Mouse (Mus musculus) stomach, embryonic 14.5 days (tissue): Measurements from ENCODE around the gene Adk. TPM values are rescaled to one million over a fixed set of nuclear protein-coding genes. Genes with fewer than 3 reads are reported as not detected.

Experiments
- ATAC-seq: fragments of 200-750 bp; cut with Nextera tagmentation; 2 replicates; pipeline ENCODE4 v1.8.0; 2017; ENCODE audit warnings: low read depth, moderate TSS enrichment; ENCODE audit not compliant: insufficient number of reproducible peaks, insufficient read depth, low FRiP score
- H3K27ac ChIP-seq: fragments of 300-500 bp; sonication (generic); 2 replicates; pipeline ENCODE4 v1.5.1; 2014; ENCODE audit warnings: mild to moderate bottlenecking, low read length, moderate library complexity, mixed read lengths
- H3K27me3 ChIP-seq: fragments of 300-500 bp; sonication (generic); 2 replicates; pipeline ENCODE4 v1.6.1; 2014; ENCODE audit warnings: low read length, control low read depth, mixed read lengths; ENCODE audit not compliant: control insufficient read depth, insufficient read depth
- H3K36me3 ChIP-seq: fragments of 300-500 bp; sonication (generic); 2 replicates; pipeline ENCODE4 v1.6.1; 2014; ENCODE audit warnings: mild to moderate bottlenecking, control low read depth, low read length, moderate library complexity, mixed read lengths; ENCODE audit not compliant: control insufficient read depth, insufficient read depth
- H3K4me1 ChIP-seq: fragments of 300-500 bp; sonication (generic); 2 replicates; pipeline ENCODE4 v1.6.1; 2014; ENCODE audit warnings: low read length, control low read depth, mixed read lengths; ENCODE audit not compliant: control insufficient read depth, insufficient read depth
- H3K4me2 ChIP-seq: fragments of 300-500 bp; sonication (generic); replicated peaks from 2 replicates; pipeline ENCODE4 v1.6.1; 2014; ENCODE audit warnings: low read depth, low read length, control low read depth
- H3K4me3 ChIP-seq: fragments of 300-500 bp; sonication (generic); 2 replicates; pipeline ENCODE4 v1.5.1; 2014; ENCODE audit warnings: low read depth, low read length, control low read depth
- H3K9ac ChIP-seq: fragments of 300-500 bp; sonication (generic); replicated peaks from 2 replicates; pipeline ENCODE4 v1.6.1; 2014; ENCODE audit warnings: low read depth, mild to moderate bottlenecking, control low read depth, low read length, moderate library complexity, mixed read lengths
- H3K9me3 ChIP-seq: fragments of 300-500 bp; sonication (generic); 2 replicates; pipeline ENCODE4 v1.6.1; 2016; ENCODE audit warnings: low read depth, low read length, control low read depth; ENCODE audit not compliant: control insufficient read depth
- WGBS: fragments of 180-500 bp; shearing (Covaris S2); extraction: QIAGEN DNeasy Blood & Tissue Kit; methylation state at CpG from one replicate; pipeline ENCODE4 v1.1.7; 2014; 5-methylcytosine and 5-hydroxymethylcytosine counted together
- polyA plus RNA-seq: library from polyadenylated mRNA; unstranded; fragments of >200 nt; fragmentation: Nextera tagmentation; extraction: Ambion mirVana; gene quantifications from 2 replicates; pipeline ENCODE4 v1.2.1, GENCODE M21; 2014

Gene Adk
- polyA plus RNA-seq, 1 experiment from 2014 or later = 139 TPM

DNA sequence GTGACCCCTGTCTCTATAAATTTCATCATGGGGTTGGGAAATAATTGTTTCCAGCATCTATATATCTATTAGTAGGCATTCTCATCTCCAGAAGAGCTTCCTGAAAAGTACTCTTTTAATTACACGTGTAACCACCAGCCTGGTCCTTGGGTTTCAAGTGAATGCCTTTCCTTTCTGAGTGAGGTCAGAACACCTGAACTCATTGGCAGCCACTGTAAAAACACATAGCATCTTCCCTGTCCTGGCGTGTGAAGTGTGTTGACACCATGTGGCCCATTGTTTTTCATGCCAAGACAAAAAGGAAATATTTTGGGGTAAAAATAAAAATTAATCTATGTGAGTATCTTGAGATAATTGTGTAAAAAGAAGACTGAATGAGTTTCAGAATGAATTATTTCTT lies 316.2 kb downstream of the Adk start:
- 0 out of 2 replicates have a peak, but pooled peaks cover 3% of the 10 kb centered on the region for H3K4me1 ChIP-seq
- H3K27me3 ChIP-seq = no peaks in the 10 kb centered on the region
- H3K27ac ChIP-seq = no peak overlapping the region
- no peak overlapping the region for H3K4me2 ChIP-seq
- H3K9ac ChIP-seq = no peak overlapping the region
- WGBS = 59% methylated on average over 2 of the region's 2 CpGs
- no peak overlapping the region for H3K4me3 ChIP-seq
- no peak for ATAC-seq
- H3K9me3 ChIP-seq = no peaks in the 10 kb centered on the region
- no peaks in the 10 kb centered on the region for H3K36me3 ChIP-seq

- H3K27me3 ChIP-seq = no peaks in the 10 kb centered on the region
- H3K9ac ChIP-seq = no peak overlapping the region
- no peak overlapping the region for H3K4me2 ChIP-seq
- no peaks in the 10 kb centered on the region for H3K9me3 ChIP-seq
- no peak overlapping the region for H3K27ac ChIP-seq
- ATAC-seq = peak; percentile 86
- H3K36me3 ChIP-seq = no peaks in the 10 kb centered on the region
- no peak overlapping the region for H3K4me3 ChIP-seq
- WGBS = 5% methylated on average over 5 of the region's 5 CpGs
- 0 out of 2 replicates have a peak, but pooled peaks cover 3% of the 10 kb centered on the region for H3K4me1 ChIP-seq
These were observed 316.8 kb downstream of the Adk start for GRCm38 (mm10) chr14:21369127-21369526.

GRCm38 (mm10) chr14:21371946-21372345 lies 319.6 kb downstream of the Adk start:
- no peak for ATAC-seq
- H3K9me3 ChIP-seq = no peaks in the 10 kb centered on the region
- 73% methylated on average over 2 of the region's 2 CpGs for whole genome bisulfite sequencing
- H3K36me3 ChIP-seq = no peaks in the 10 kb centered on the region
- H3K27ac ChIP-seq = no peak overlapping the region
- no peak overlapping the region for H3K4me2 ChIP-seq
- H3K9ac ChIP-seq = no peak overlapping the region
- no peaks in the 10 kb centered on the region for H3K27me3 ChIP-seq
- no peak overlapping the region for H3K4me3 ChIP-seq
- 0 out of 2 replicates have a peak, but pooled peaks cover 3% of the 10 kb centered on the region for H3K4me1 ChIP-seq

DNA sequence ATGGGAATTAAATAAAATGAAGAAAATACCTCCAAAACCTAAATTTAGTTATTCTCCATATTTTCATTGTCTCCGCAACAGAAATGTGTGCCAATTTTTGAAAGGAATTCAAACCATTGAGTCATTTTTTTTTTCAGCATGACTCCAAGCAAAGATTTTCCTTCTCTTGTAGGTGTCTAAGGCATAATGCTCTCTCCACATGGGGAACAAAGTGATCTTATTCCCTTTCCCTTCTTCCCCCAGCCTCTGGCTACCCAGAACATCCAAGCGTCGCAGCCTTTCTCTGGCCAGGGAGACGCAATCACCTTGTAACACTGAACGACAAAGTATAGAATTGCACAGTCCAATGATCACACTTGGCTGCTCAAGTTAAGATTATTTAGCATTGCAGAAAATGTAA lies 320.3 kb downstream of the Adk start:
- Histone ChIP-seq H3K4me2 (no peak overlapping the region), H3K9me3 (no peaks in the 10 kb centered on the region), H3K27ac (no peak overlapping the region), H3K4me1 (0 out of 2 replicates have a peak, but pooled peaks cover 3% of the 10 kb centered on the region), H3K27me3 (no peaks in the 10 kb centered on the region), H3K9ac (no peak overlapping the region), H3K4me3 (no peak overlapping the region), H3K36me3 (no peaks in the 10 kb centered on the region)
- no peak for ATAC-seq
- WGBS = 93% methylated on average over 5 of the region's 5 CpGs

GRCm38 (mm10) chr14:21383701-21384428 lies 331.5 kb downstream of the Adk start:
- Histone ChIP-seq H3K9me3 (peaks cover 3% of the 10 kb centered on the region; the same call in 1 of the 2 replicates), H3K27me3 (no peaks in the 10 kb centered on the region), H3K9ac (no peak overlapping the region), H3K4me2 (no peak overlapping the region), H3K27ac (no peak overlapping the region), H3K36me3 (no peaks in the 10 kb centered on the region), H3K4me1 (no peaks in the 10 kb centered on the region), H3K4me3 (no peak overlapping the region)
- WGBS = 82% methylated on average over 5 of the region's 5 CpGs
- ATAC-seq = no peak

DNA sequence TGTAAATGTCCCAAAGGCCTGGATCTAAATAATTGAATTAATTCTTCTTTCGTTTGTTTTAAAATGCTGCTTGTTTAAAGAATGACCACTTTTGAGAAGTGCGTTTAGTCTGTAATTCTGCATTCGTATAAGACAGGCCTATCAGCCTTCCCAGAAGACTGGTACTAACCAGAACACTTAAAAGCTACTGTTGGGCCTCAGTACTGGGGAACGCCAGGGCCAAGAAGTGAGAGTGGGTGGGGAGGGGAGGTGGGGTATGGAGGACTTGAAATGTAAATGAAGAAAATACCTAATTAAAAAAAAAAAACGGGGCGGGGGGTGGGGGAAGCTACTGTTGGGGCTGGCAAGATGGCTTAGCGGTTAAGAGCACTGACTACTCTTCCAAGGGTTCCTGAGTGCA lies 347.1 kb downstream of the Adk start:
- no peak overlapping the region for H3K4me2 ChIP-seq
- no peaks in the 10 kb centered on the region for H3K27me3 ChIP-seq
- H3K4me3 ChIP-seq = no peak overlapping the region
- no peak overlapping the region for H3K9ac ChIP-seq
- no peak for ATAC-seq
- WGBS = 78% methylated on average over 7 of the region's 7 CpGs
- no peaks in the 10 kb centered on the region for H3K9me3 ChIP-seq
- peaks cover 3% of the 10 kb centered on the region; the same call in 1 of the 2 replicates for H3K4me1 ChIP-seq
- no peak overlapping the region for H3K27ac ChIP-seq
- no peaks in the 10 kb centered on the region for H3K36me3 ChIP-seq

DNA sequence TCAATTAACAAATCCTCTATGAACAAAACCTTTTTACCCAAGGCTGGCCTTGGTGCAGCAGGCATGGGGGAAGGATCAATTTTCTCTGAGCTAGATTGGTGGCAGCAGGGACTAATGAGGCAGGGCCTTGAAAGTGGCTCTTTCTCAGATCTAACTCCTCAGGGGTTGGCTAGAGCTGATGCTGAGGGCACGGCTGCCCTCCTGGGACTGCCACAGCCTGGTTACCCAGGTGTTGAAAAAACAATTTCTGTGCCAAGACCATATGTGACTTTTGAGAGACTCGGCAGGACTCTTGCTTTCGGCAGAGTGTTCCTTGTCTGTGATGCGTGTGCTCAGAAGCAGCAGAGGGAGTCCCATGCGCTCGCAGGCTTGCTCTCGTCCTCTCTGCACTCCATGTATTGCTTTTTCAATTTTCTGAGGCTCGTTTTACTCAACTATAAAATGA lies 349.8 kb downstream of the Adk start:
- no peak overlapping the region for H3K9ac ChIP-seq
- no peak overlapping the region for H3K4me3 ChIP-seq
- H3K4me2 ChIP-seq = no peak overlapping the region
- no peak for ATAC-seq
- H3K4me1 ChIP-seq = peaks cover 3% of the 10 kb centered on the region; the same call in 1 of the 2 replicates
- no peaks in the 10 kb centered on the region for H3K36me3 ChIP-seq
- H3K27me3 ChIP-seq = no peaks in the 10 kb centered on the region
- no peaks in the 10 kb centered on the region for H3K9me3 ChIP-seq
- H3K27ac ChIP-seq = peak overlapping the region; percentile 44; the same call in 1 of the 2 replicates
- 70% methylated on average over 8 of the region's 8 CpGs for WGBS

GRCm38 (mm10) chr14:21402621-21403405 lies 350.4 kb downstream of the Adk start:
- Histone ChIP-seq H3K4me2 (no peak overlapping the region), H3K36me3 (no peaks in the 10 kb centered on the region), H3K4me3 (no peak overlapping the region), H3K27ac (no peak overlapping the region), H3K4me1 (peaks cover 3% of the 10 kb centered on the region; the same call in 1 of the 2 replicates), H3K9ac (no peak overlapping the region), H3K9me3 (no peaks in the 10 kb centered on the region), H3K27me3 (no peaks in the 10 kb centered on the region)
- no peak for ATAC-seq
- 52% methylated on average over 8 of the region's 8 CpGs for WGBS
